Mouse (Mus musculus) olfactory bulb, adult 2 months (tissue): Measurements from ENCODE around the gene Angptl2.

Experiments
- CTCF ChIP-seq: fragments of 200-500 bp; IDR thresholded peaks from 2 replicates; pipeline ENCODE4 v1.5.1; 2012; ENCODE audit warnings: low read depth, mild to moderate bottlenecking, low read length, moderate library complexity; ENCODE audit not compliant: insufficient read depth
- POLR2A ChIP-seq: fragments of 200-500 bp; IDR thresholded peaks from 2 replicates; pipeline ENCODE4 v1.6.1; 2012; ENCODE audit warnings: mild to moderate bottlenecking, low read depth, low read length, moderate library complexity; ENCODE audit not compliant: insufficient read depth

DNA sequence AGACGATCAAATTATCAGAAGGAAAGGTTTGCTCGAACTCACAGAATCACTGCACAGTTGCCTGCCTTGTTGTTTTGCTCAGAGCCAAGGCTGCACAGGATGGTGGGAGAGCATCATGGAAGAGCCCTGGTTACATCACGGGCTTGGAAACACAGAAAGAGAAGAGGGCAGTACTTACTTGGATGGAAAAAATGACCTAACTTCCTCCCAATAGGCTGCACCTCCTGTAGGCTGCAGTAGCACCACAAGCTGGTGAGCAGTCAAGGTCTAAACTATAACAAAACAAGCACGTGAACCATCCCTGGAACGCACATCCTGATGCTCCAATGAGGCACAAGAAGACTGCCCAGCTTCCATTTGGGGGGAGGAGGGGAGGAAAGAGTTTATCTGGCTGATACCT lies 7.7 kb upstream of the Angptl2 start:
- no peak for TF ChIP-seq CTCF
- TF ChIP-seq POLR2A: no peak
